Mouse (Mus musculus): ENCODE results near the gene Serhl.

Gene Serhl

DNA sequence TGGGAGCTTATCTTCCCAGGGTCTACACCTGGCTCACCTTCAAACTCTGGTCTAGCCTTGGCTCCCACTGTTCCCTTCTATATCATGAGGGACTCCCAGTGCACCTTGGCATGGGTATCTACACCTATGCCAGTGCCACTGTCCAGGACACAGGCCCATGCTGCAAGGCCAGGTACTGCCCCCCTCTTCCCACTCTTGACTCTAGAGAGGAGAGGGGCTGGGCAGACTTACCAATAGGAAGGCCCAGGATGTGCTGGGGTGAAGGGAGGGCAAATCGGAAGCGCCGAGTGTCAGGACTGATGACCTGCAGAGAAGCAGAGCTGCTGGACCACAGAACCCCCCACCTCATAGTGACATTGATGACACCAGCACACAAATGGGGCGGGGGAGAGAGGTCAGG, 72.7 kb downstream of the Serhl start:
- no peak for DNase-seq (ENCODE audit: low spot score in 2 of 2)

DNA sequence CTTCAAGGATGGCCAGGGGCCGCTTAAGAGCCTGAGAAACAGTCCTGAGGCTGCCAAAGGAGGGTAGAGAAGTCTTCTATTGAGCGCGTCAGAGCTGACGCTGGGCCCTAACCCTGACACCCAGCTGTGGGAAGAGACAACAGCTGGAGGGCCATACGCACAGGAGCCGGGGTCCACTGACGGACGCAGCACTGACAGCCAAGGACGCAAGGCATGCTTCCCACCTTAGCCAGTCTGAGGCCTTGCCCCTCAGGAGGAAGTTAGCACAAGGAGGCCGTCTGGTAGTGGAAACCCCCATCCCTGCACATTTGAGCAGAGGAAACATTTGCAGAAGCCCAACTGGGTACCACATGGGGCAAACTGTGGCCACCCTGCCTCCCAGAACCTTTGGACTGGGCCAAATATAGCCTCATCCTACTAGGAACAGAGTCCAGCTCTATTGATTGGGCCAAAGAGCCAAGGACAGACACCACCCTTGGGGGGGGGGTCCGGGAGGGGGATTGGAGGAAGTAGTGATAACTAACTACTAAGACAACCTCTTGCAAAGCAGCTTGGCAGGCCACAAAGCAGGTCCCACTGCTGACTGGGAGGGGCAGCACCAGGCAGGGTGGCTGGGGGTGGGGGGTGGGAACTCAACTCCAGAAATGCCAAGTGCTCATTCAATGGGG, 73.6 kb downstream of the Serhl start:
- DNase-seq (ENCODE audit: low spot score in 2 of 2) = no peak

DNA sequence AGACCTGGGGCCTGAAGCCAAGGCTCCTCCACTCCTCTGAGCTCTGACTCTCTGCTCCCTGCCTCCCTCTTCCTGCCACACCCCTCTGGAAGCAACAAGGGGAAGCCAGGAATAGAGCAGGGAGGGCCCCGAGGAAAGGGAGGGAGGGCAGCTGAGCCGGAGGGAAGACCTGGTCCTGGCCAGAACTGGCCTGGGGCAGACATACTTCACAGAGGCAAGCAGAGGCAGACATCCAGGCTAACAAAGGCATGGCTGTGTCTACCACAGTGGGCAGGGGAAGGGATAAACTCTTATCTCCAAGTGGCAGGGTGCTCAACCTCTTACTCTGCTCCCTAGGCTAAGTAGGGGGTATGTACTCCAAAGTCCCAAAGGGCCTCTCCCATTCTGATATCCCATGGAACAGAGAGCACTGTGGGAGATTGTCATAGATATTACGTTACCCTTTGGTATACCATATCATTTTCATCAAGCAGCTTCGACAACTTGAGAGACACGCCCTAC, 75.7 kb downstream of the Serhl start:
- no peak for DNase-seq (ENCODE audit: low spot score in 2 of 2)

DNA sequence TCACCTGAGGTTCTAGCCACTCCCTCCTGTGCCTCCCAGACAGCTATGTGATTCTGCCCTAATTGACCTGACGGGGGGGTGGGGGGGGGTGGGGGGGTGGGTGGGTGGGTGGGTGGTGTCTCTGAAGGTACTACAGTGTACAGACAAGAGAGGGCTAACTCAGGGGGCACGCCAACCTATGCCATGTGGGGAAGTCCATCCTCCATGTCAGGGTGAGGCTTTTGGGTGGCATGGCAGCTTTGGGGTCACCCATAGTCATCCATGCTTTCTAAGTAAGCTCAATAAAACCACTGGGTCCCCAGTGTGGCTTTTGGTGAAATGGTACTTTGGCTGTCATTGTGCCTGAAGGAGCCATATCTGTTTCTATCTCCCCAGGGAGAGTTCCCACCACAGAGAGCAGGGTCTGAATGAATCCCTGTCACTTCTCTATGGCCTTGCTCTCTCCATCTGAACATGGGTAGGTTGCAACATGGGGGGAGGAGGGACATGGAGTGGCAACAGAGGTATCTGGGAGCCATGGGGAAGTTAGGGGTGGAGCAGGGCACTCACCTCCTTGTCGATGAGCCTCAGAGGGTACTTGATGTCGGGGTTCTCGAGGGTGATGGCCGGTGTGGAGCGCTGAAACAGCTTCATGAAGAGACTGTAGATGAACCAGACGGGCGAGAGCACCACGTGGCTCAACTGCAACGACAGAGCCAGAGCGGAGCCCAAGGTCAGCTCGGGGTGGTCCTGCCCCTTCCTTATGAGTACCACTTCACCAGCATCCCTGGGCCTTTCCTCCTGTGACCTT, 76.4 kb downstream of the Serhl start:
- no peak for DNase-seq (ENCODE audit: low spot score in 2 of 2)
